Comparison of ENCODE assay signal across 9 mouse cellular contexts in the genomic region with DNA sequence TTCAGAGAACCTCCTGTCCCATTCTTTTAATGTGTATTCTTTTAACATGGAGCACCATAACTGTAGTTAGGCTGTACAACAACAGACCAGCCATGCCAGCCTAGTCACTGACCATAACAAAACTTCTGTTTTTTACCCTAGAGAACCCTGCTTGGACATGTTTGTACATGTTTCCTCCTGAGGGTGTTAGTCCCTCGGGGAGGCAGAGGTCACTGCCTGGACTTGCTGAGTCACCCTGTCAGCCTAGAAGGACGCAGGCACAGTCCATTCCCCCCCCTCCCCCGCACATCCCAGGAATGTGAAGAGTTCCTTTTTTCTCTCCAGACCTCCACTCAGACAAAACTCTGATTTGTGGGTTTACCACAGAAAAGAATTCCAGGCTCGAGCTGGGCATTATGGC. TPM values are rescaled to one million over a fixed set of nuclear protein-coding genes. Genes with fewer than 3 reads are reported as not detected.
DNase-seq lines count a peak whose midpoint lies in the region; ATAC-seq lines count a peak whose summit lies in the region.
"Had no signal": no experiment of that assay in that cellular context is flagged by ENCODE, and none has a peak within 500 bp of the region (broad histone marks: within the 10 kb centered on the region; RNA-seq: fewer than 3 reads in every experiment).

No protein-coding gene starts in this region.

- H3K9me3 ChIP-seq in hindbrain, embryonic 12.5 days (replicated peaks), result no peaks in the 10 kb centered on the region
- H3K9me3 ChIP-seq: neural tube, embryonic 13.5 days had no signal

- no peak overlapping the region for H3K27ac ChIP-seq in hindbrain, embryonic 12.5 days

- H3K9ac ChIP-seq in hindbrain, embryonic 12.5 days, result no peak overlapping the region
- H3K9ac ChIP-seq: neural tube, embryonic 13.5 days had no signal

- H3K36me3 ChIP-seq in hindbrain, embryonic 12.5 days, result no peaks in the 10 kb centered on the region
- H3K36me3 ChIP-seq: neural tube, embryonic 13.5 days had no signal

- 0 out of 2 replicates have a peak, but pooled peaks cover 2% of the 10 kb centered on the region for H3K4me1 ChIP-seq in hindbrain, embryonic 12.5 days

- no peaks in the 10 kb centered on the region for H3K27me3 ChIP-seq in hindbrain, embryonic 12.5 days
- H3K27me3 ChIP-seq: neural tube, embryonic 13.5 days had no signal

- DNase-seq in urinary bladder, postnatal 14 days (ENCODE audit: low spot score), result peak; percentile 64
- no peak for DNase-seq in urinary bladder, postnatal 10 days (ENCODE audit: low spot score)
- DNase-seq in gastrocnemius, postnatal 10 days, result peak; percentile 16
- DNase-seq in kidney, adult 9 months, result peak; percentile 87
- DNase-seq in lung, postnatal 36 days, result peak; percentile 73
- DNase-seq in thymus, postnatal 10 days (ENCODE audit: low spot score in 2 of 2), result no peak
- DNase-seq in thymus, postnatal 25 days, result no peak

- WGBS in hindbrain, embryonic 12.5 days, result 19% methylated on average over 4 of the region's 4 CpGs

- no peak overlapping the region for H3K4me3 ChIP-seq in hindbrain, embryonic 12.5 days
- H3K4me3 ChIP-seq: neural tube, embryonic 13.5 days had no signal

- no peak overlapping the region for H3K4me2 ChIP-seq in hindbrain, embryonic 12.5 days (replicated peaks)
- H3K4me2 ChIP-seq: neural tube, embryonic 13.5 days had no signal

- ATAC-seq in hindbrain, embryonic 12.5 days (ENCODE audit: low FRiP score), result no peak

RNA-seq across cellular contexts. Expression of gene Mdm2, which starts 7.0 kb away (rescaled TPM):
- total RNA-seq in gastrocnemius, postnatal 10 days (2021), result 10 to 100 TPM; 34.1 to 36.4 TPM
- polyA plus RNA-seq in hindbrain, embryonic 12.5 days (2016; fragmentation: Nextera tagmentation; extraction: Ambion mirVana), result 69.2 and 77.3 TPM in 2 replicates

RNA-seq across cellular contexts. Expression of gene Slc35e3, which starts 28.6 kb away (rescaled TPM):
- total RNA-seq in gastrocnemius, postnatal 10 days (2021), result 1 to 10 TPM; 6.9 to 8.0 TPM
- 40.2 and 46.0 TPM in 2 replicates for polyA plus RNA-seq in hindbrain, embryonic 12.5 days (2016; fragmentation: Nextera tagmentation; extraction: Ambion mirVana)

Comparison
In these comparisons a context has a peak if more than half of its experiments do, and no peak if none do; other contexts are left out.
1. DNase-seq: peak in urinary bladder, postnatal 14 days (single experiment), gastrocnemius, postnatal 10 days (single experiment), kidney, adult 9 months (single experiment) and lung, postnatal 36 days (single experiment); none in urinary bladder, postnatal 10 days (single experiment), thymus, postnatal 10 days (0 of 2) and thymus, postnatal 25 days (single experiment).